Mouse (Mus musculus): Measurements from ENCODE around the gene Dab2.

DNA sequence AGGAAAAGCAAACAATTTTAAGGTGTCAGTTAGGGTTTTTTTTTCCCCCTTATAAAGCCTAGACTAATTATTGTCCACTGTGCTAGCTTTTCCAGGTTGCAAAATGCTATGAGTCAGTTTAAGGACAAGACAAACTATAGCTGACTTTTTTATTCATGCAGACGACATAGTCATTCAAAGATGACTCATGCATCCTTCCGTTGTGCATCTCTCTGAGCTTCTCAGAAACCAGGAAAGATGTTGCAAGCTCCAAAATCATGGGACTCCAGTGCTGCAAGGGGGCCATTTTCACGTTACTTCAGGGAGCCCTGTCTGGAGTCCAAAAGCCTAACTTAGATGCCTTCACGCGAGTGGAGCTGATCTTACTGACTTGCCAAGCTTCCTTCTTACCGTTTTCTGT, 111.7 kb downstream of the Dab2 start:
- TF ChIP-seq GATA1 (IDR thresholded peaks at IDR 0.05; ENCODE audit: low read length): no peak
- no peak for TF ChIP-seq TAL1 (IDR thresholded peaks at IDR 0.05; ENCODE audit: low read length)

All from erythroblast, embryonic 14.5 days (primary cell).